Mouse (Mus musculus): Measurements from ENCODE around the gene Prx. TPM values are rescaled to one million over a fixed set of nuclear protein-coding genes. Genes with fewer than 3 reads are reported as not detected.

The Prx gene
- total and polyA plus RNA-seq, 3 experiments, result 0.59 to 0.81 (median 0.59) TPM

- H3K4me3 ChIP-seq, result peak overlapping the region; percentile 90
- H3K27me3 ChIP-seq (ENCODE audit: control insufficient read depth, insufficient read depth, low read length), result no peaks in the 10 kb centered on the region
- TF ChIP-seq CTCF (IDR thresholded peaks at IDR 0.05) (no peak), EP300 (IDR thresholded peaks at IDR 0.05; ENCODE audit: insufficient read depth, low read depth, low read length) (no peak), POLR2A (IDR thresholded peaks at IDR 0.05; ENCODE audit: insufficient read depth, low read depth, low read length) (peak; percentile 7; the same call in 1 of the 2 replicates)
- peak overlapping the region; percentile 81 for H3K9ac ChIP-seq (ENCODE audit: low read depth, low read length)
- H3K36me3 ChIP-seq (ENCODE audit: control insufficient read depth, insufficient read depth, low read length), result peaks cover 2% of the 10 kb centered on the region; the same call in 1 of the 2 replicates
- peaks cover 4% of the 10 kb centered on the region for H3K4me1 ChIP-seq (ENCODE audit: control insufficient read depth, insufficient read depth, low read length)
- H3K27ac ChIP-seq, result peak overlapping the region; percentile 89
- H3K79me2 ChIP-seq (replicated peaks; ENCODE audit: control insufficient read depth, insufficient read depth, low read length), result no peaks in the 10 kb centered on the region
- WGBS, result under 1% methylated on average over 34 of the region's 34 CpGs
- no peak for DNase-seq
- intact Hi-C loops (cut with DNase I), result loop anchor here (1.0 to 10.0 kb wide), 4 partner anchors 12 to 309 kb away; partner anchors contain the start of genes Egln2, Ltbp4 and Sertad1
These were observed 25.2 kb upstream of the Prx start for GRCm38 (mm10) chr7:27473835-27474489.

- Histone ChIP-seq H3K4me3 (peak overlapping the region; percentile 90), H3K36me3 (ENCODE audit: control insufficient read depth, insufficient read depth, low read length) (peaks cover 2% of the 10 kb centered on the region; the same call in 1 of the 2 replicates), H3K9ac (ENCODE audit: low read depth, low read length) (peak overlapping the region; percentile 81), H3K4me1 (ENCODE audit: control insufficient read depth, insufficient read depth, low read length) (peaks cover 4% of the 10 kb centered on the region), H3K79me2 (replicated peaks; ENCODE audit: control insufficient read depth, insufficient read depth, low read length) (no peaks in the 10 kb centered on the region), H3K27ac (peak overlapping the region; percentile 89), H3K27me3 (ENCODE audit: control insufficient read depth, insufficient read depth, low read length) (no peaks in the 10 kb centered on the region)
- TF ChIP-seq POLR2A (IDR thresholded peaks at IDR 0.05; ENCODE audit: insufficient read depth, low read depth, low read length) (peak; percentile 54; the same call in 1 of the 2 replicates), EP300 (IDR thresholded peaks at IDR 0.05; ENCODE audit: insufficient read depth, low read depth, low read length) (peak; percentile 89), CTCF (IDR thresholded peaks at IDR 0.05) (peak; percentile 80)
- DNase-seq, result peak; percentile 97 to 99
- under 1% methylated on average over 23 of the region's 23 CpGs for WGBS
- intact Hi-C loops (cut with DNase I), result loop anchor here (1.0 to 10.0 kb wide), 4 partner anchors 12 to 310 kb away; partner anchors contain the start of genes Egln2, Ltbp4 and Sertad1
These were observed 24.6 kb upstream of the Prx start for GRCm38 (mm10) chr7:27474490-27474954.

GRCm38 (mm10) chr7:27475596-27475995, 23.5 kb upstream of the Prx start:
- no peak for DNase-seq
- Histone ChIP-seq H3K36me3 (ENCODE audit: control insufficient read depth, insufficient read depth, low read length) (peaks cover 2% of the 10 kb centered on the region; the same call in 1 of the 2 replicates), H3K4me3 (no peak overlapping the region), H3K4me1 (ENCODE audit: control insufficient read depth, insufficient read depth, low read length) (peaks cover 4% of the 10 kb centered on the region), H3K79me2 (replicated peaks; ENCODE audit: control insufficient read depth, insufficient read depth, low read length) (no peaks in the 10 kb centered on the region), H3K27me3 (ENCODE audit: control insufficient read depth, insufficient read depth, low read length) (no peaks in the 10 kb centered on the region), H3K27ac (peak overlapping the region; percentile 89; the same call in 1 of the 2 replicates), H3K9ac (ENCODE audit: low read depth, low read length) (no peak overlapping the region)
- intact Hi-C loops (cut with DNase I), result loop anchor here (2.0 to 10.0 kb wide), 2 partner anchors 33 to 311 kb away; partner anchors contain the start of gene Egln2
- TF ChIP-seq POLR2A (IDR thresholded peaks at IDR 0.05; ENCODE audit: insufficient read depth, low read depth, low read length) (no peak), CTCF (IDR thresholded peaks at IDR 0.05) (no peak), EP300 (IDR thresholded peaks at IDR 0.05; ENCODE audit: insufficient read depth, low read depth, low read length) (no peak)
- 85% methylated on average over 2 of the region's 2 CpGs for WGBS

- Histone ChIP-seq H3K36me3 (ENCODE audit: control insufficient read depth, insufficient read depth, low read length) (peaks cover 2% of the 10 kb centered on the region; the same call in 1 of the 2 replicates), H3K9ac (ENCODE audit: low read depth, low read length) (no peak overlapping the region), H3K27me3 (ENCODE audit: control insufficient read depth, insufficient read depth, low read length) (no peaks in the 10 kb centered on the region), H3K79me2 (replicated peaks; ENCODE audit: control insufficient read depth, insufficient read depth, low read length) (no peaks in the 10 kb centered on the region), H3K27ac (no peak overlapping the region), H3K4me3 (no peak overlapping the region), H3K4me1 (ENCODE audit: control insufficient read depth, insufficient read depth, low read length) (peaks cover 9% of the 10 kb centered on the region)
- no peak for TF ChIP-seq POLR2A (IDR thresholded peaks at IDR 0.05; ENCODE audit: insufficient read depth, low read depth, low read length)
- no peak for TF ChIP-seq CTCF (IDR thresholded peaks at IDR 0.05)
- WGBS, result 73% methylated on average over 14 of the region's 14 CpGs
- peak in 1 of 2 experiments; percentile 35 for DNase-seq
- intact Hi-C loops (cut with DNase I), result loop anchor here (10.0 kb wide), 1 partner anchor 311 kb away; the partner anchor contains the start of gene Egln2
These were observed 23.0 kb upstream of the Prx start for GRCm38 (mm10) chr7:27476098-27476635.

- intact Hi-C loops (cut with DNase I), result loop anchor here (10.0 kb wide), 1 partner anchor 314 kb away; the partner anchor contains the start of gene Egln2
- WGBS, result 77% methylated on average over 7 of the region's 7 CpGs
These were observed 20.6 kb upstream of the Prx start for GRCm38 (mm10) chr7:27478561-27478960.

More at GRCm38 (mm10) chr7:27478561-27478960, 20.6 kb upstream of the Prx start:
- DNase-seq, result no peak
- no peak for TF ChIP-seq CTCF (IDR thresholded peaks at IDR 0.05)
- TF ChIP-seq EP300 (IDR thresholded peaks at IDR 0.05; ENCODE audit: insufficient read depth, low read depth, low read length), result no peak
- TF ChIP-seq POLR2A (IDR thresholded peaks at IDR 0.05; ENCODE audit: insufficient read depth, low read depth, low read length), result no peak
- H3K4me1 ChIP-seq (ENCODE audit: control insufficient read depth, insufficient read depth, low read length), result peaks cover 9% of the 10 kb centered on the region
- no peak overlapping the region for H3K9ac ChIP-seq (ENCODE audit: low read depth, low read length)
- no peak overlapping the region for H3K4me3 ChIP-seq
- no peak overlapping the region for H3K27ac ChIP-seq
- no peaks in the 10 kb centered on the region for H3K79me2 ChIP-seq (replicated peaks; ENCODE audit: control insufficient read depth, insufficient read depth, low read length)
- H3K27me3 ChIP-seq (ENCODE audit: control insufficient read depth, insufficient read depth, low read length), result no peaks in the 10 kb centered on the region
- peaks cover 2% of the 10 kb centered on the region; the same call in 1 of the 2 replicates for H3K36me3 ChIP-seq (ENCODE audit: control insufficient read depth, insufficient read depth, low read length)
